Mouse (Mus musculus): Measurements from ENCODE around the gene Harbi1.
"Not testable (repeated sequence)": the region's sequence is repeated elsewhere in the genome, so short reads cannot be mapped to it uniquely, and the experiment has no call there.

Gene Harbi1

GRCm38 (mm10) chr2:91714921-91715320 lies 4.3 kb downstream of the Harbi1 start:
- DNase-seq (ENCODE audit: low spot score in 2 of 2): no peak

GRCm38 (mm10) chr2:91718276-91718675 lies 7.6 kb downstream of the Harbi1 start:
- no peak for DNase-seq (ENCODE audit: low spot score in 2 of 2)

GRCm38 (mm10) chr2:91723382-91723781 lies 12.7 kb downstream of the Harbi1 start:
- no peak for DNase-seq (ENCODE audit: low spot score in 2 of 2)

GRCm38 (mm10) chr2:91723951-91724350 lies 13.3 kb downstream of the Harbi1 start:
- no peak for DNase-seq (ENCODE audit: low spot score in 2 of 2)

- DNase-seq (ENCODE audit: low spot score in 2 of 2): no peak
These were observed 14.1 kb downstream of the Harbi1 start for GRCm38 (mm10) chr2:91724716-91725115.

- DNase-seq (ENCODE audit: low spot score in 2 of 2): not testable (repeated sequence)
These were observed 14.8 kb downstream of the Harbi1 start for GRCm38 (mm10) chr2:91725476-91725875.

GRCm38 (mm10) chr2:91727011-91727410 lies 16.4 kb downstream of the Harbi1 start:
- DNase-seq (ENCODE audit: low spot score in 2 of 2): no peak

- DNase-seq (ENCODE audit: low spot score in 2 of 2): no peak
These were observed 18.9 kb downstream of the Harbi1 start for GRCm38 (mm10) chr2:91729571-91729970.

GRCm38 (mm10) chr2:91729971-91730821 lies 19.5 kb downstream of the Harbi1 start, which contains the start of gene Ambra1:
Gene Ambra1 (plus strand): TSS chr2:91730134.
- peak; percentile 81 to 88 for DNase-seq (ENCODE audit: low spot score in 2 of 2)

GRCm38 (mm10) chr2:91735221-91735620 lies 24.6 kb downstream of the Harbi1 start:
- no peak for DNase-seq (ENCODE audit: low spot score in 2 of 2)

GRCm38 (mm10) chr2:91739586-91739985 lies 28.9 kb downstream of the Harbi1 start:
- DNase-seq (ENCODE audit: low spot score in 2 of 2): no peak

GRCm38 (mm10) chr2:91744686-91745085 lies 34.0 kb downstream of the Harbi1 start:
- no peak for DNase-seq (ENCODE audit: low spot score in 2 of 2)

- no peak for DNase-seq (ENCODE audit: low spot score in 2 of 2)
These were observed 39.2 kb downstream of the Harbi1 start for GRCm38 (mm10) chr2:91749811-91750261.

All from spleen, postnatal 4 days (tissue).